Mouse (Mus musculus) layer of hippocampus, adult 2 months (tissue): ENCODE results near the gene Hist1h1d. TPM values are rescaled to one million over a fixed set of nuclear protein-coding genes. Genes with fewer than 3 reads are reported as not detected.
A peak's percentile ranks its signal among the peaks of the same experiment; 100 is the strongest.

ENCODE experiments used
- DNase-seq, 2 experiments: peaks; one replicate each; pipeline ENCODE4 v3.0.0; 2022; ENCODE audit warnings: low spot score in 2 of 2
- H3K27ac ChIP-seq: fragments of 200-600 bp; 2 replicates; pipeline ENCODE4 v1.8.1; 2022
- H3K4me3 ChIP-seq: fragments of 200-600 bp; 2 replicates; pipeline ENCODE4 v1.8.1; 2022; ENCODE audit warnings: mild to moderate bottlenecking
- CTCF ChIP-seq: fragments of 200-600 bp; conservative IDR thresholded peaks from 2 replicates; pipeline ENCODE4 v1.8.1; 2022; ENCODE audit warnings: antibody characterized with exemption, mild to moderate bottlenecking, moderate library complexity
- long read RNA-seq, 2 experiments: library from polyadenylated mRNA; stranded (forward); transcript quantifications; one replicate each; pipeline ENCODE4 v2.0.0; 2021; ENCODE audit warnings: borderline mapping rate in 2 of 2
- total RNA-seq, 2 experiments: library from RNA; stranded (reverse); gene quantifications; 2 replicates each; pipeline ENCODE4 v1.2.3; 2021

Hist1h1d gene
- 1 to 10 TPM; 4.6 to 5.5 TPM for total RNA-seq
- long read RNA-seq, experiment 1 = 0 reads
- long read RNA-seq, experiment 2 = 0 reads

GRCm38 (mm10) chr13:23552962-23553361 is at the start of gene Hist1h1d:
TSS of gene Hist1h1d (plus strand) at chr13:23553262.
- Histone ChIP-seq H3K4me3 (no peak within 1 kb of the TSS), H3K27ac (peak within 1 kb of the TSS; percentile 78; the same call in 1 of the 2 replicates)
- no peak for DNase-seq
- no peak for TF ChIP-seq CTCF

GRCm38 (mm10) chr13:23503797-23504196 is 49.3 kb upstream of the Hist1h1d start:
- H3K4me3 ChIP-seq = no peak overlapping the region
- peak; percentile 60 to 81 for DNase-seq
- TF ChIP-seq CTCF = no peak
- H3K27ac ChIP-seq = no peak overlapping the region

- no peak for DNase-seq
- Histone ChIP-seq H3K27ac (no peak overlapping the region), H3K4me3 (no peak overlapping the region)
- no peak; the same call in 1 of the 2 replicates for TF ChIP-seq CTCF
These were observed 47.3 kb upstream of the Hist1h1d start for GRCm38 (mm10) chr13:23505662-23506345.

GRCm38 (mm10) chr13:23506351-23506750 is 46.7 kb upstream of the Hist1h1d start:
- TF ChIP-seq CTCF = no peak
- DNase-seq = no peak
- H3K4me3 ChIP-seq = no peak overlapping the region

GRCm38 (mm10) chr13:23506819-23507515 is 46.1 kb upstream of the Hist1h1d start:
- no peak overlapping the region for H3K27ac ChIP-seq
- H3K4me3 ChIP-seq = no peak overlapping the region
- no peak for DNase-seq
- no peak for TF ChIP-seq CTCF

More at GRCm38 (mm10) chr13:23506351-23506750, 46.7 kb upstream of the Hist1h1d start:
- no peak overlapping the region for H3K27ac ChIP-seq

- Histone ChIP-seq H3K4me3 (no peak overlapping the region), H3K27ac (no peak overlapping the region)
- DNase-seq = no peak
- TF ChIP-seq CTCF = no peak
These were observed 42.9 kb upstream of the Hist1h1d start for GRCm38 (mm10) chr13:23510127-23510526.

GRCm38 (mm10) chr13:23513517-23513916 is 39.5 kb upstream of the Hist1h1d start:
- no peak overlapping the region for H3K27ac ChIP-seq
- TF ChIP-seq CTCF = no peak
- DNase-seq = no peak
- no peak overlapping the region for H3K4me3 ChIP-seq

GRCm38 (mm10) chr13:23515281-23515680 is 37.8 kb upstream of the Hist1h1d start:
- DNase-seq = no peak
- TF ChIP-seq CTCF = no peak
- no peak overlapping the region for H3K27ac ChIP-seq
- no peak overlapping the region for H3K4me3 ChIP-seq

- Histone ChIP-seq H3K4me3 (peak overlapping the region; percentile 58), H3K27ac (no peak overlapping the region)
- no peak for TF ChIP-seq CTCF
- DNase-seq = no peak
These were observed 37.0 kb upstream of the Hist1h1d start for GRCm38 (mm10) chr13:23515826-23516620.

GRCm38 (mm10) chr13:23516822-23517602 is 36.0 kb upstream of the Hist1h1d start:
- peak overlapping the region; percentile 71 for H3K27ac ChIP-seq
- DNase-seq = peak; percentile 55 to 80
- no peak for TF ChIP-seq CTCF
- peak overlapping the region; percentile 58 for H3K4me3 ChIP-seq

GRCm38 (mm10) chr13:23517603-23518294 is 35.3 kb upstream of the Hist1h1d start:
- peak; percentile 90 for DNase-seq
- Histone ChIP-seq H3K27ac (peak overlapping the region; percentile 71), H3K4me3 (peak overlapping the region; percentile 58)
- TF ChIP-seq CTCF = no peak

GRCm38 (mm10) chr13:23518295-23518603 is 34.8 kb upstream of the Hist1h1d start:
- no peak for TF ChIP-seq CTCF
- Histone ChIP-seq H3K27ac (no peak overlapping the region), H3K4me3 (peak overlapping the region; percentile 58)
- DNase-seq = no peak
